Mouse (Mus musculus): Measurements from ENCODE around the gene Hcfc1r1.

The Hcfc1r1 gene

GRCm38 (mm10) chr17:23719455-23719854, 46.1 kb downstream of the Hcfc1r1 start:
- DNase-seq (ENCODE audit: low read depth, low spot score): no peak

- no peak for DNase-seq (ENCODE audit: low read depth, low spot score)
Measured at GRCm38 (mm10) chr17:23721886-23722285, 48.5 kb downstream of the Hcfc1r1 start.

- no peak for DNase-seq (ENCODE audit: low read depth, low spot score)
Measured at GRCm38 (mm10) chr17:23722376-23723125, 49.2 kb downstream of the Hcfc1r1 start, which contains the start of gene 1520401A03Rik. Gene 1520401A03Rik, minus strand, starts transcription at chr17:23722783.

Measured in WW6 (cell line).